Mouse (Mus musculus) heart, embryonic 14.5 days (tissue): ENCODE data around the gene Stox2. TPM values are rescaled to one million over a fixed set of nuclear protein-coding genes. Genes with fewer than 3 reads are reported as not detected.

Experiments used
- ATAC-seq: fragments of 200-750 bp; cut with Nextera tagmentation; 2 replicates; pipeline ENCODE4 v1.8.0; 2017; ENCODE audit warnings: low read depth, moderate TSS enrichment; ENCODE audit not compliant: insufficient number of reproducible peaks, insufficient read depth, low FRiP score
- H3K27ac ChIP-seq, 2 experiments: fragments of 200-500 bp in 1 of 2; fragments of 300-500 bp in 1 of 2; sonication (generic) in 1 of 2; replicated peaks in 1 of 2; 2 replicates each; pipeline ENCODE4 v1.5.1; 2012 to 2014; ENCODE audit warnings: low read depth in 2 of 2, low read length in 2 of 2, control low read depth in 1 of 2, mild to moderate bottlenecking in 1 of 2, mixed read lengths in 1 of 2; ENCODE audit not compliant: control insufficient read depth in 1 of 2, insufficient read depth in 1 of 2
- H3K27me3 ChIP-seq: fragments of 300-500 bp; sonication (generic); 2 replicates; pipeline ENCODE4 v1.6.1; 2014; ENCODE audit warnings: mild to moderate bottlenecking, low read length, control low read depth; ENCODE audit not compliant: control insufficient read depth, insufficient read depth
- H3K36me3 ChIP-seq: fragments of 300-500 bp; sonication (generic); 2 replicates; pipeline ENCODE4 v1.6.1; 2014; ENCODE audit warnings: mild to moderate bottlenecking, control low read depth, low read length, mixed read lengths; ENCODE audit not compliant: control insufficient read depth, insufficient read depth
- H3K4me1 ChIP-seq, 2 experiments: fragments of 200-500 bp in 1 of 2; fragments of 300-500 bp in 1 of 2; sonication (generic) in 1 of 2; 2 replicates each; pipeline ENCODE4 v1.6.1; 2012 to 2014; ENCODE audit warnings: low read length in 2 of 2, control low read depth in 1 of 2, mixed read lengths in 1 of 2; ENCODE audit not compliant: control insufficient read depth in 2 of 2, insufficient read depth in 2 of 2
- H3K4me2 ChIP-seq: fragments of 300-500 bp; sonication (generic); 2 replicates; pipeline ENCODE4 v1.6.1; 2014; ENCODE audit warnings: mild to moderate bottlenecking, low read length
- H3K4me3 ChIP-seq, 2 experiments: fragments of 200-500 bp in 1 of 2; fragments of 300-500 bp in 1 of 2; sonication (generic) in 1 of 2; 2 replicates each; pipeline ENCODE4 v1.5.1; 2012 to 2014; ENCODE audit warnings: low read length in 2 of 2, mild to moderate bottlenecking in 2 of 2, control low read depth in 1 of 2, low read depth in 1 of 2, moderate library complexity in 1 of 2; ENCODE audit not compliant: control insufficient read depth in 1 of 2, insufficient read depth in 1 of 2
- H3K9ac ChIP-seq: fragments of 300-500 bp; sonication (generic); 2 replicates; pipeline ENCODE4 v1.6.1; 2014; ENCODE audit warnings: mild to moderate bottlenecking, low read length
- H3K9me3 ChIP-seq: fragments of 300-500 bp; sonication (generic); 2 replicates; pipeline ENCODE4 v1.6.1; 2016; ENCODE audit warnings: low read length, control low read depth; ENCODE audit not compliant: control insufficient read depth
- WGBS: fragments of 180-500 bp; shearing (Covaris S2); extraction: QIAGEN DNeasy Blood & Tissue Kit; methylation state at CpG from one replicate; pipeline ENCODE4 v1.1.7; 2014; 5-methylcytosine and 5-hydroxymethylcytosine counted together
- polyA plus RNA-seq: library from polyadenylated mRNA; unstranded; fragments of >200 nt; fragmentation: Nextera tagmentation; extraction: Ambion mirVana; gene quantifications from 2 replicates; pipeline ENCODE4 v1.2.1, GENCODE M21; 2014

The Stox2 gene
- polyA plus RNA-seq, 1 experiment from 2014 or later: 10.9 TPM

GRCm38 (mm10) chr8:47371081-47371480 lies 75.1 kb downstream of the Stox2 start:
- Histone ChIP-seq H3K36me3 (no peaks in the 10 kb centered on the region), H3K4me1 (peaks cover 4 to 13% of the 10 kb centered on the region in 2 experiments; a peak in 3 of 4 replicates), H3K4me3 (no peak overlapping the region), H3K27ac (no peak overlapping the region), H3K9ac (no peak overlapping the region), H3K9me3 (0 out of 2 replicates have a peak, but pooled peaks cover 4% of the 10 kb centered on the region), H3K27me3 (0 out of 2 replicates have a peak, but pooled peaks cover 6% of the 10 kb centered on the region), H3K4me2 (no peak overlapping the region)
- WGBS: 95% methylated on average over 3 of the region's 3 CpGs
- ATAC-seq: no peak

GRCm38 (mm10) chr8:47370421-47371080 lies 75.6 kb downstream of the Stox2 start:
- H3K4me1 ChIP-seq: peaks cover 4 to 13% of the 10 kb centered on the region in 2 experiments; a peak in 3 of 4 replicates
- 0 out of 2 replicates have a peak, but pooled peaks cover 4% of the 10 kb centered on the region for H3K9me3 ChIP-seq
- WGBS: 29% methylated on average over 15 of the region's 15 CpGs
- H3K36me3 ChIP-seq: no peaks in the 10 kb centered on the region
- ATAC-seq: no peak
- no peak overlapping the region for H3K4me2 ChIP-seq
- H3K27me3 ChIP-seq: 0 out of 2 replicates have a peak, but pooled peaks cover 6% of the 10 kb centered on the region
- no peak overlapping the region for H3K4me3 ChIP-seq
- H3K27ac ChIP-seq: no peak overlapping the region
- no peak overlapping the region for H3K9ac ChIP-seq

GRCm38 (mm10) chr8:47369949-47370348 lies 76.2 kb downstream of the Stox2 start:
- Histone ChIP-seq H3K27ac (no peak overlapping the region), H3K27me3 (0 out of 2 replicates have a peak, but pooled peaks cover 6% of the 10 kb centered on the region), H3K9me3 (0 out of 2 replicates have a peak, but pooled peaks cover 4% of the 10 kb centered on the region), H3K4me3 (no peak overlapping the region), H3K36me3 (no peaks in the 10 kb centered on the region), H3K4me1 (peaks cover 4 to 13% of the 10 kb centered on the region in 2 experiments; a peak in 3 of 4 replicates), H3K4me2 (no peak overlapping the region), H3K9ac (no peak overlapping the region)
- no peak for ATAC-seq
- WGBS: 90% methylated on average over 15 of the region's 15 CpGs

GRCm38 (mm10) chr8:47369044-47369769 lies 77.0 kb downstream of the Stox2 start:
- Histone ChIP-seq H3K27ac (no peak overlapping the region), H3K36me3 (no peaks in the 10 kb centered on the region), H3K4me2 (no peak overlapping the region), H3K9me3 (0 out of 2 replicates have a peak, but pooled peaks cover 4% of the 10 kb centered on the region), H3K4me1 (peaks cover 4 to 13% of the 10 kb centered on the region in 2 experiments; a peak in 3 of 4 replicates), H3K4me3 (no peak overlapping the region), H3K9ac (no peak overlapping the region), H3K27me3 (0 out of 2 replicates have a peak, but pooled peaks cover 6% of the 10 kb centered on the region)
- ATAC-seq: no peak
- 86% methylated on average over 16 of the region's 16 CpGs for WGBS

- WGBS: 37% methylated on average over 6 of the region's 6 CpGs
- ATAC-seq: 0 out of 2 replicates have a peak, but pooled peaks have one; percentile 28
- H3K27ac ChIP-seq: peak overlapping the region; percentile 52 to 73; a peak in 2 of 4 replicates
Measured at GRCm38 (mm10) chr8:47367029-47367428, 79.1 kb downstream of the Stox2 start.

GRCm38 (mm10) chr8:47363271-47363670 lies 82.9 kb downstream of the Stox2 start:
- peaks cover 18 to 30% of the 10 kb centered on the region in 2 experiments for H3K4me1 ChIP-seq
- H3K36me3 ChIP-seq: no peaks in the 10 kb centered on the region
- ATAC-seq: peak; percentile 90
- WGBS: 1% methylated on average over 8 of the region's 8 CpGs
- H3K27ac ChIP-seq: peak overlapping the region in 1 of 2 experiments; percentile 45; a peak in 1 of 4 replicates
- no peak overlapping the region for H3K4me3 ChIP-seq
- H3K9ac ChIP-seq: no peak overlapping the region
- H3K4me2 ChIP-seq: peak overlapping the region; percentile 29; the same call in 1 of the 2 replicates
- H3K9me3 ChIP-seq: no peaks in the 10 kb centered on the region
- peaks cover 3% of the 10 kb centered on the region; the same call in 1 of the 2 replicates for H3K27me3 ChIP-seq

More at GRCm38 (mm10) chr8:47367029-47367428, 79.1 kb downstream of the Stox2 start:
- Histone ChIP-seq H3K36me3 (no peaks in the 10 kb centered on the region), H3K4me2 (no peak overlapping the region; the same call in 1 of the 2 replicates), H3K9ac (no peak overlapping the region), H3K27me3 (peaks cover 6% of the 10 kb centered on the region; the same call in 1 of the 2 replicates), H3K4me3 (no peak overlapping the region), H3K9me3 (no peaks in the 10 kb centered on the region), H3K4me1 (peaks cover 18 to 30% of the 10 kb centered on the region in 2 experiments)

- Histone ChIP-seq H3K4me1 (peaks cover 12 to 29% of the 10 kb centered on the region in 2 experiments), H3K4me3 (no peak overlapping the region), H3K27ac (no peak overlapping the region), H3K27me3 (peaks cover 10% of the 10 kb centered on the region), H3K9me3 (no peaks in the 10 kb centered on the region), H3K4me2 (no peak overlapping the region), H3K36me3 (no peaks in the 10 kb centered on the region), H3K9ac (no peak overlapping the region)
- WGBS: 89% methylated on average over 8 of the region's 8 CpGs
- no peak for ATAC-seq
Measured at GRCm38 (mm10) chr8:47355340-47355906, 90.7 kb downstream of the Stox2 start.
